Mouse (Mus musculus) C2C12 (cell line): ENCODE measurements around the gene Chsy1. TPM values are rescaled to one million over a fixed set of nuclear protein-coding genes. Genes with fewer than 3 reads are reported as not detected.

ENCODE experiments used
- H3K27me3 ChIP-seq: one replicate; pipeline ENCODE4 v1.6.1; 2011; ENCODE audit not compliant: control insufficient read depth, insufficient read depth, insufficient read length
- H3K36me3 ChIP-seq: one replicate; pipeline ENCODE4 v1.6.1; 2011; ENCODE audit not compliant: control insufficient read depth, insufficient read depth
- H3K4me3 ChIP-seq: one replicate; pipeline ENCODE4 v1.5.1; 2011; ENCODE audit warnings: mild to moderate bottlenecking, control low read depth; ENCODE audit not compliant: poor library complexity, insufficient read depth, severe bottlenecking
- H3K79me2 ChIP-seq: one replicate; pipeline ENCODE4 v1.6.1; 2011; ENCODE audit not compliant: control insufficient read depth, insufficient read depth
- H3K79me3 ChIP-seq: one replicate; pipeline ENCODE4 v1.6.1; 2011; ENCODE audit warnings: low read depth, control low read depth
- H3ac ChIP-seq: one replicate; pipeline ENCODE3; 2011; ENCODE audit warnings: low read depth; ENCODE audit not compliant: control insufficient read depth, insufficient read length
- CEBPB ChIP-seq: IDR thresholded peaks from one replicate; pipeline ENCODE4 v1.6.1; 2011; ENCODE audit warnings: low read depth, mild to moderate bottlenecking, control low read depth, moderate library complexity
- CTCF ChIP-seq: IDR thresholded peaks from one replicate; pipeline ENCODE4 v1.5.1; 2011; ENCODE audit not compliant: control insufficient read depth, insufficient read depth, insufficient read length
- FOSL1 ChIP-seq: IDR thresholded peaks from one replicate; pipeline ENCODE4 v1.8.0; 2011; ENCODE audit warnings: mild to moderate bottlenecking, low read length; ENCODE audit not compliant: poor library complexity, insufficient read depth, severe bottlenecking
- MAX ChIP-seq: IDR thresholded peaks from one replicate; pipeline ENCODE4 v1.6.1; 2011; ENCODE audit warnings: mild to moderate bottlenecking, control low read depth
- MYOD1 ChIP-seq: IDR thresholded peaks from one replicate; pipeline ENCODE4 v1.6.1; 2011; ENCODE audit warnings: low read depth; ENCODE audit not compliant: control insufficient read depth, insufficient read length
- MYOG ChIP-seq: IDR thresholded peaks from one replicate; pipeline ENCODE4 v1.6.1; 2011; ENCODE audit not compliant: control insufficient read depth, insufficient read length; ENCODE audit errors: extremely low read depth
- USF1 ChIP-seq: IDR thresholded peaks from one replicate; pipeline ENCODE4 v1.6.1; 2011; ENCODE audit warnings: low read depth, mild to moderate bottlenecking, control low read depth, moderate library complexity
- long read RNA-seq, 2 experiments: library from polyadenylated mRNA; unstranded; transcript quantifications; one replicate each; pipeline ENCODE4 v2.0.0; 2019 to 2020
- polyA plus RNA-seq: library from polyadenylated mRNA; unstranded; fragments of >200 nt; fragmentation: generic; extraction: Trizol; gene quantifications from one replicate; pipeline ENCODE4 v1.2.1, GENCODE M21; 2012; ENCODE audit warnings: missing spikeins

Gene Chsy1
- polyA plus RNA-seq, result 25.5 TPM
- long read RNA-seq, experiment 1, partial matches to known transcripts, result 17 of 17 reads
- long read RNA-seq, experiment 1, other reads (novel, unspliced or antisense), result 0 of 17 reads
- long read RNA-seq, experiment 2, full-length matches to known transcripts, result 1 of 7 reads
- long read RNA-seq, experiment 2, partial matches to known transcripts, result 6 of 7 reads
- long read RNA-seq, experiment 2, other reads (novel, unspliced or antisense), result 0 of 7 reads

- peaks cover 40% of the 10 kb centered on the region for H3K79me3 ChIP-seq
- H3K27me3 ChIP-seq, result no peaks in the 10 kb centered on the region
- H3K36me3 ChIP-seq, result no peaks in the 10 kb centered on the region
- peaks cover 46% of the 10 kb centered on the region for H3K79me2 ChIP-seq
- TF ChIP-seq USF1 (peak; percentile 82), MYOG (no peak), MAX (peak; percentile 37)
- H3K4me3 ChIP-seq, result peak within 1 kb of the TSS; percentile 49
- peak within 1 kb of the TSS; percentile 59 for H3ac ChIP-seq
Measured at GRCm38 (mm10) chr7:66108961-66109854, at the start of gene Chsy1. Gene Chsy1 (plus strand): TSS chr7:66109515.

GRCm38 (mm10) chr7:66060066-66060956 is 49.0 kb upstream of the Chsy1 start:
- Histone ChIP-seq H3K27me3 (no peaks in the 10 kb centered on the region), H3K4me3 (peak overlapping the region; percentile 75), H3K79me2 (peaks cover 49% of the 10 kb centered on the region), H3K79me3 (peaks cover 33% of the 10 kb centered on the region), H3K36me3 (peaks cover 36% of the 10 kb centered on the region), H3ac (peak overlapping the region; percentile 99)
- TF ChIP-seq MAX (peak; percentile 59), MYOD1 (no peak)

GRCm38 (mm10) chr7:66061057-66061456 is 48.3 kb upstream of the Chsy1 start:
- Histone ChIP-seq H3K4me3 (peak overlapping the region; percentile 75), H3K79me3 (peaks cover 33% of the 10 kb centered on the region), H3ac (peak overlapping the region; percentile 99), H3K36me3 (peaks cover 41% of the 10 kb centered on the region), H3K79me2 (peaks cover 49% of the 10 kb centered on the region), H3K27me3 (no peaks in the 10 kb centered on the region)
- TF ChIP-seq FOSL1 (no peak), CEBPB (no peak), CTCF (no peak), MYOG (no peak), USF1 (no peak), MYOD1 (no peak), MAX (no peak)

DNA sequence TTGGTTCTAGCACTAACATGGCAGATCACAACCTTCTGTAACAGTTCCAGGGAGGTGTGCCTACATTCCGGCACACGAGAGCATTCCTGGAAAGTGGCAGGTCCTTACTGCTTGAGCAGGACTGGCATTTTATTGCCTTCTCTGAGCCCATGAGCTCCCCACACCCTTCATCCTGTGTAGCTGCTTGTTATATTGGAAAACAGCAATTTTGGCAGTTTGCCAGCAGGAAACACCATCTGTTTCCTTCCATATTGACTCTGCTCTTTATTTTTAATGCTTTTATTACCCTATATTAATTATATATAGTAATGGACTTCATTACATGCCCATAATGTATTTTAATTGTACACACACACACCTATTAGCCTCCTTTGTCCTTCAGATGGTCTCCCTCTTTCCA is 32.9 kb upstream of the Chsy1 start:
- H3K79me2 ChIP-seq, result peaks cover 17% of the 10 kb centered on the region
- peaks cover 45% of the 10 kb centered on the region for H3K36me3 ChIP-seq
- H3K4me3 ChIP-seq, result no peak overlapping the region
- TF ChIP-seq CEBPB, result no peak
- TF ChIP-seq FOSL1, result no peak
- no peak for TF ChIP-seq MYOG
- TF ChIP-seq MYOD1, result no peak
- TF ChIP-seq CTCF, result no peak
- TF ChIP-seq MAX, result no peak
- TF ChIP-seq USF1, result no peak
- peaks cover 11% of the 10 kb centered on the region for H3K79me3 ChIP-seq
- H3K27me3 ChIP-seq, result no peaks in the 10 kb centered on the region
- no peak overlapping the region for H3ac ChIP-seq

GRCm38 (mm10) chr7:66079364-66080230 is 29.7 kb upstream of the Chsy1 start, which contains the start of gene Selenos:
Gene Selenos (plus strand): TSS chr7:66079649.
- Histone ChIP-seq H3K27me3 (no peaks in the 10 kb centered on the region), H3K4me3 (peak within 1 kb of the TSS; percentile 64), H3K79me2 (peaks cover 24% of the 10 kb centered on the region), H3ac (peak within 1 kb of the TSS; percentile 71), H3K79me3 (peaks cover 13% of the 10 kb centered on the region), H3K36me3 (peaks cover 41% of the 10 kb centered on the region)
- TF ChIP-seq CEBPB, result no peak
- TF ChIP-seq CTCF, result no peak
- no peak for TF ChIP-seq MYOD1
- no peak for TF ChIP-seq MYOG
- no peak for TF ChIP-seq FOSL1
- TF ChIP-seq USF1, result peak; percentile 56
- peak; percentile 77 for TF ChIP-seq MAX
